Mouse (Mus musculus) subcutaneous adipose tissue, adult 2 months (tissue): ENCODE results near the gene Olfr1055. TPM values are rescaled to one million over a fixed set of nuclear protein-coding genes. Genes with fewer than 3 reads are reported as not detected.

Experiments
- polyA plus RNA-seq: library from polyadenylated mRNA; depleted of rRNA; stranded (reverse); fragments of >200 nt; gene quantifications from 2 replicates; pipeline ENCODE4 v1.2.3, GENCODE M21; 2012; ENCODE audit warnings: low replicate concordance; rRNA removed

Olfr1055 gene
- not detected in 2 replicates for polyA plus RNA-seq

DNA sequence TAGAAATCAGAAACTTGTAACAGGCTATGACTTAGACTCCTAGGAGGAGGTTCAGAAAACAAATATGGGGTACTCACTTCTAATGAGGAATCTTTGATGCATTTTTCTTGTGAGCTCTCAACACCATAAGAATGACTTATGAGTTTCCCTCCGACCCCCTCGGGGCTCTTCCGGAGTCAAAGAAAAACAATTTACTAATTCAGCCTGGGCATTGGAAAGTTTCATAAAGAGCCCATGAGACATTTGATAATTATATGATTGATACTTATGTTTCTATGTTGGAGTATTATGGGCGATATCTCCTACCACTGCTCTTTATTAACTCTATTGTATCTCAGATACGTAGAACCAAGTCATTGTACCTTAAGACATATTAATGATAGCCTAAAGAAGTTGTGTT lies at the start of gene Olfr1055:
Olfr1055 (minus strand) TSS at position 101 of the 400 bp plus-strand sequence.

DNA sequence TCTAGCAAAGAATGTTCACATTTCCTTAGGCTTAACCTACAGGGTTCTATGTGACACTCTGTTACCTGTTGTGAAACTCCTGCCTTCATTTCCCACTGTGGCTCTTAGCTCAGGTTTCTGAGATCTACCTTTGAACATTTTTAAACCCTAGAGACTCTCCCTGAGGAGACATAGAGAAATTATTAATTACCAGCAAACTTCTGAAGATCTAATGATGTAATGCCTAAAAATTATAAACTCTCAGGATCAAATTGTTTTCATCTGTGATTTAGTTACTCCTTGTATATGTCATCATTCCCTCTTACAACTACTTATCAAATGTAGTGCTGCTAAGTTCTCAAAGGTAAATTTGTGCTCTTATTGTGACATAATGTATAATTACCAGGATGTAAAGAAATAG lies 38.4 kb upstream of the Olfr1055 start, which contains the start of gene Olfr1058:
Olfr1058 (minus strand) TSS at position 101 of the 400 bp plus-strand sequence.

DNA sequence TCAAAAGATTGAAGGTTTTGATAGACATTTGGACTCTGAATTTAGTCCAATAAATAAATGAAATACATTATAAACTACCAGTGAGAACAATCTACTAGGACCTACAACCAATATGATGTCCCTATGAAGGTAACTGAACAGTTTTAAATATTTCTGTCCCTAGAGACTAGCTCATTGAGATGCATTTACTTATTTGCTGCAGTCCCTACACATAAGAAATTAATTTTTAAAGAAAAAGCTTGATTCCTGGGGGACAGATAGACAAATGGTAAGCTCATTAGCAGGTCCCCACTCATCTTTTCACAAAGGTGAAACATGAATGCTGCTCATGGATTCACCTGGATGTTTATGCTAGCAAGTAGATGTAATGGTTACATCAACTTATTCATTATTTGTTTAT lies 28.2 kb upstream of the Olfr1055 start, which contains the start of gene Olfr1057:
Olfr1057 (minus strand) TSS at position 101 of the 400 bp plus-strand sequence.

DNA sequence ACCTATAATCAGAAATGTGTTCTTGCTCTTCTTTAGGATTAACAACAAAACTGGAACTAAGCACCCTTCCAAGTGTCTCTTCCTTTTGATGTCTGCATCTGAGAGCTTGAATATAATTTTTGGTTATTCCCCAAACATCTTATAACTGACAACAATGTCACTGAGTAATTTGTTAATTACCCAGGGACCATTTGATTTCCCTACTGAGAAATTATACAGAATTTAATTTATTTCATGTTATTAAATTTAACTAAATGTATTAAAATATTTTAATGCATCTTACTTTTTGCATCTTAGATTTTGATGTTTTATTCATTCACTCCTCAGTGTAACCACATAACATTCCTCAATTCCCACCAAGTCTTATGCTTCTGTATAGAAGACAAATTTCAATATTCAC lies 12.3 kb upstream of the Olfr1055 start, which contains the start of gene Olfr1056:
Olfr1056 (minus strand) TSS at position 101 of the 400 bp plus-strand sequence.

DNA sequence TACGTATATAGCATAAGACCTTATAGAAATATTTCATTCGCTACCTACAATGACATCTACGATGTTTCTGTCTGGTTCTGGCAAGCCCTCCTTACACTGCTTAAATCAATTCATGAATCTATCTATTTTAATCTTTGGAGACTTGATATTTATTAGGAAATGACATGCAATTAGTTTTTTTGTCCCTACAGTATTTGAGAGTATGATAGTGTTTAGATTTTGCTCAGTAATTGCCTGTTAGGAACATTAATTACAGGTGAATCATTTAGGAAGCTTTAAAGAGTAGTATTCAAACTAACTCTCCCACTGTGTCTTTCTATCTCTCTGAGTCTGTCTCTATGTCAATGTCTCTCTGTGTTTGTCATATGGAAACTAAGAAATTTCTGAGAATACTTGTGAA lies 14.8 kb downstream of the Olfr1055 start, which contains the start of gene Olfr1054:
Olfr1054 (minus strand) TSS at position 101 of the 400 bp plus-strand sequence.

DNA sequence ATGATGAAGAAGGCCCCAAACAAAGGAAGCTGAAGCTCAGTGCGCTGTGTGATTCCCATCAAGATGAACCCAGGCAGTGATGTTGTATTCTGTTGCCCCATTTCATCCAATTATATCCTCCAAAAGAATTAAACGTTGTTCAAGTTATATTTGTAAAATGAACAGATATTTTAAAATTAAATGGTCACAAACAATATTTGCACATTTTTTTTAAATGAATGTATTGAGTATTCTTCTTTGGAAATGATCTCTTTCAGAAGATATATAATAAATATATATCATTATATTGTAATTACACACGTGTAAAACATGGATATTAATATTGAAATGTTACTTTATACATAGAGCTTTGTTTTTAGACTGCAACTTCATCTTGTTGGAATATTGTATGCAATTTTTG lies 34.9 kb downstream of the Olfr1055 start, which contains the start of gene Olfr1053:
Olfr1053 (minus strand) TSS at position 101 of the 400 bp plus-strand sequence.

Other genes with a start within 250 kb of the Olfr1055 start
- not detected in 2 replicates for gene Olfr1039, start 214.4 kb downstream of the Olfr1055 start, polyA plus RNA-seq
- not detected in 2 replicates for gene Olfr1040, start 203.6 kb downstream of the Olfr1055 start, polyA plus RNA-seq
- gene Olfr1042, start 188.4 kb downstream of the Olfr1055 start, polyA plus RNA-seq: not detected in 2 replicates
- gene Olfr1043, start 182.8 kb downstream of the Olfr1055 start, polyA plus RNA-seq: not detected in 2 replicates
- not detected in 2 replicates for gene Olfr1044, start 172.5 kb downstream of the Olfr1055 start, polyA plus RNA-seq
- not detected in 2 replicates for gene Olfr52, start 164.6 kb downstream of the Olfr1055 start, polyA plus RNA-seq
- not detected in 2 replicates for gene Olfr1045, start 147.3 kb downstream of the Olfr1055 start, polyA plus RNA-seq
- not detected in 2 replicates for gene Olfr1046, start 131.0 kb downstream of the Olfr1055 start, polyA plus RNA-seq
- not detected in 2 replicates for gene Olfr1047, start 118.9 kb downstream of the Olfr1055 start, polyA plus RNA-seq
- gene Olfr1048, start 110.0 kb downstream of the Olfr1055 start, polyA plus RNA-seq: not detected in 2 replicates
- gene Olfr1049, start 92.0 kb downstream of the Olfr1055 start, polyA plus RNA-seq: not detected in 2 replicates
- not detected in 2 replicates for gene Olfr1051, start 71.2 kb downstream of the Olfr1055 start, polyA plus RNA-seq
- gene Olfr1052, start 57.8 kb downstream of the Olfr1055 start, polyA plus RNA-seq: not detected in 2 replicates
- not detected in 2 replicates for gene Olfr1053, start 35.0 kb downstream of the Olfr1055 start, polyA plus RNA-seq
- not detected in 2 replicates for gene Olfr1054, start 14.9 kb downstream of the Olfr1055 start, polyA plus RNA-seq
- gene Olfr1056, start 12.2 kb upstream of the Olfr1055 start, polyA plus RNA-seq: not detected in 2 replicates
- not detected in 2 replicates for gene Olfr1057, start 28.1 kb upstream of the Olfr1055 start, polyA plus RNA-seq
- gene Olfr1058, start 38.3 kb upstream of the Olfr1055 start, polyA plus RNA-seq: not detected in 2 replicates
- not detected in 2 replicates for gene Olfr1061, start 63.8 kb upstream of the Olfr1055 start, polyA plus RNA-seq
- gene Olfr1062, start 76.5 kb upstream of the Olfr1055 start, polyA plus RNA-seq: not detected in 2 replicates
- not detected in 2 replicates for gene Olfr1065, start 100.3 kb upstream of the Olfr1055 start, polyA plus RNA-seq
- gene Olfr1066, start 106.0 kb upstream of the Olfr1055 start, polyA plus RNA-seq: not detected in 2 replicates
- gene Olfr228, start 137.1 kb upstream of the Olfr1055 start, polyA plus RNA-seq: not detected in 2 replicates
- not detected in 2 replicates for gene Olfr1076, start 158.2 kb upstream of the Olfr1055 start, polyA plus RNA-seq
- not detected in 2 replicates for gene Olfr1079, start 192.2 kb upstream of the Olfr1055 start, polyA plus RNA-seq
- gene Olfr1080, start 208.0 kb upstream of the Olfr1055 start, polyA plus RNA-seq: not detected in 2 replicates
- not detected in 2 replicates for gene Olfr1082, start 248.7 kb upstream of the Olfr1055 start, polyA plus RNA-seq